Mouse (Mus musculus): Measurements from ENCODE around the gene Rbm20. TPM values are rescaled to one million over a fixed set of nuclear protein-coding genes. Genes with fewer than 3 reads are reported as not detected.

Gene Rbm20
- not detected in 2 replicates for polyA plus RNA-seq (2012; ENCODE audit: insufficient read depth, insufficient read length, low replicate concordance, missing spikeins)

GRCm38 (mm10) chr19:53676718-53677634 is at the start of gene Rbm20:
Rbm20 (plus strand) TSS chr19:53677306.
- Histone ChIP-seq H3K4me1 (ENCODE audit: control insufficient read depth, insufficient read depth, low read length) (peaks cover 19% of the 10 kb centered on the region), H3K27ac (ENCODE audit: insufficient read depth, low read depth, low read length) (peak within 1 kb of the TSS; percentile 25; the same call in 1 of the 2 replicates), H3K4me3 (ENCODE audit: insufficient read depth, low read depth, low read length) (peak within 1 kb of the TSS; percentile 91)
- 1% methylated on average over 82 of the region's 82 CpGs for WGBS
- TF ChIP-seq POLR2A (IDR thresholded peaks at IDR 0.05; ENCODE audit: insufficient read depth, low read depth, low read length) (no peak), CTCF (IDR thresholded peaks at IDR 0.05; ENCODE audit: insufficient read depth, low read depth, low read length) (0 out of 2 replicates have a peak, but pooled peaks have one; percentile 7)

- H3K4me3 ChIP-seq (ENCODE audit: insufficient read depth, low read depth, low read length) = no peak overlapping the region
- H3K27ac ChIP-seq (ENCODE audit: insufficient read depth, low read depth, low read length) = no peak overlapping the region
- 78% methylated on average over 2 of the region's 2 CpGs for WGBS
- TF ChIP-seq POLR2A (IDR thresholded peaks at IDR 0.05; ENCODE audit: insufficient read depth, low read depth, low read length) (no peak), CTCF (IDR thresholded peaks at IDR 0.05; ENCODE audit: insufficient read depth, low read depth, low read length) (no peak)
- no peaks in the 10 kb centered on the region for H3K4me1 ChIP-seq (ENCODE audit: control insufficient read depth, insufficient read depth, low read length)
These were observed 39.1 kb upstream of the Rbm20 start for GRCm38 (mm10) chr19:53638041-53638440.

- TF ChIP-seq CTCF (IDR thresholded peaks at IDR 0.05; ENCODE audit: insufficient read depth, low read depth, low read length) = no peak
- no peak for TF ChIP-seq POLR2A (IDR thresholded peaks at IDR 0.05; ENCODE audit: insufficient read depth, low read depth, low read length)
- H3K27ac ChIP-seq (ENCODE audit: insufficient read depth, low read depth, low read length) = no peak overlapping the region
- no peaks in the 10 kb centered on the region for H3K4me1 ChIP-seq (ENCODE audit: control insufficient read depth, insufficient read depth, low read length)
- WGBS = 87% methylated on average over 8 of the region's 8 CpGs
- no peak overlapping the region for H3K4me3 ChIP-seq (ENCODE audit: insufficient read depth, low read depth, low read length)
These were observed 38.4 kb upstream of the Rbm20 start for GRCm38 (mm10) chr19:53638727-53639126.

- H3K4me3 ChIP-seq (ENCODE audit: insufficient read depth, low read depth, low read length) = no peak overlapping the region
- peaks cover 5% of the 10 kb centered on the region for H3K4me1 ChIP-seq (ENCODE audit: control insufficient read depth, insufficient read depth, low read length)
- no peak for TF ChIP-seq CTCF (IDR thresholded peaks at IDR 0.05; ENCODE audit: insufficient read depth, low read depth, low read length)
- TF ChIP-seq POLR2A (IDR thresholded peaks at IDR 0.05; ENCODE audit: insufficient read depth, low read depth, low read length) = no peak
- H3K27ac ChIP-seq (ENCODE audit: insufficient read depth, low read depth, low read length) = no peak overlapping the region
- 76% methylated on average over 9 of the region's 9 CpGs for WGBS
These were observed 33.0 kb upstream of the Rbm20 start for GRCm38 (mm10) chr19:53644020-53644595.

- Histone ChIP-seq H3K27ac (ENCODE audit: insufficient read depth, low read depth, low read length) (0 out of 2 replicates have a peak overlapping the region, but pooled peaks have one; percentile 4), H3K4me1 (ENCODE audit: control insufficient read depth, insufficient read depth, low read length) (peaks cover 10% of the 10 kb centered on the region), H3K4me3 (ENCODE audit: insufficient read depth, low read depth, low read length) (no peak overlapping the region)
- 75% methylated on average over 9 of the region's 9 CpGs for WGBS
- TF ChIP-seq POLR2A (IDR thresholded peaks at IDR 0.05; ENCODE audit: insufficient read depth, low read depth, low read length) = no peak
- TF ChIP-seq CTCF (IDR thresholded peaks at IDR 0.05; ENCODE audit: insufficient read depth, low read depth, low read length) = no peak
These were observed 29.8 kb upstream of the Rbm20 start for GRCm38 (mm10) chr19:53647301-53647700.

- TF ChIP-seq CTCF (IDR thresholded peaks at IDR 0.05; ENCODE audit: insufficient read depth, low read depth, low read length) = no peak
- TF ChIP-seq POLR2A (IDR thresholded peaks at IDR 0.05; ENCODE audit: insufficient read depth, low read depth, low read length) = no peak
- 27% methylated on average over 5 of the region's 5 CpGs for WGBS
- Histone ChIP-seq H3K4me3 (ENCODE audit: insufficient read depth, low read depth, low read length) (no peak overlapping the region), H3K27ac (ENCODE audit: insufficient read depth, low read depth, low read length) (no peak overlapping the region), H3K4me1 (ENCODE audit: control insufficient read depth, insufficient read depth, low read length) (peaks cover 12% of the 10 kb centered on the region)
These were observed 29.1 kb upstream of the Rbm20 start for GRCm38 (mm10) chr19:53648056-53648455.

- H3K4me3 ChIP-seq (ENCODE audit: insufficient read depth, low read depth, low read length) = no peak overlapping the region
- 24% methylated on average over 10 of the region's 10 CpGs for WGBS
- H3K27ac ChIP-seq (ENCODE audit: insufficient read depth, low read depth, low read length) = no peak overlapping the region
- peaks cover 15% of the 10 kb centered on the region for H3K4me1 ChIP-seq (ENCODE audit: control insufficient read depth, insufficient read depth, low read length)
- TF ChIP-seq CTCF (IDR thresholded peaks at IDR 0.05; ENCODE audit: insufficient read depth, low read depth, low read length) (peak; percentile 37; the same call in 1 of the 2 replicates), POLR2A (IDR thresholded peaks at IDR 0.05; ENCODE audit: insufficient read depth, low read depth, low read length) (no peak)
These were observed 28.3 kb upstream of the Rbm20 start for GRCm38 (mm10) chr19:53648802-53649236.

GRCm38 (mm10) chr19:53649361-53649760 is 27.7 kb upstream of the Rbm20 start:
- H3K4me3 ChIP-seq (ENCODE audit: insufficient read depth, low read depth, low read length) = no peak overlapping the region
- 69% methylated on average over 6 of the region's 6 CpGs for WGBS
- TF ChIP-seq CTCF (IDR thresholded peaks at IDR 0.05; ENCODE audit: insufficient read depth, low read depth, low read length) = no peak
- TF ChIP-seq POLR2A (IDR thresholded peaks at IDR 0.05; ENCODE audit: insufficient read depth, low read depth, low read length) = no peak
- no peak overlapping the region for H3K27ac ChIP-seq (ENCODE audit: insufficient read depth, low read depth, low read length)
- peaks cover 18% of the 10 kb centered on the region for H3K4me1 ChIP-seq (ENCODE audit: control insufficient read depth, insufficient read depth, low read length)

GRCm38 (mm10) chr19:53649802-53650201 is 27.3 kb upstream of the Rbm20 start:
- 62% methylated on average over 5 of the region's 5 CpGs for WGBS
- Histone ChIP-seq H3K4me1 (ENCODE audit: control insufficient read depth, insufficient read depth, low read length) (peaks cover 18% of the 10 kb centered on the region), H3K4me3 (ENCODE audit: insufficient read depth, low read depth, low read length) (no peak overlapping the region), H3K27ac (ENCODE audit: insufficient read depth, low read depth, low read length) (no peak overlapping the region)
- TF ChIP-seq CTCF (IDR thresholded peaks at IDR 0.05; ENCODE audit: insufficient read depth, low read depth, low read length) = no peak
- no peak for TF ChIP-seq POLR2A (IDR thresholded peaks at IDR 0.05; ENCODE audit: insufficient read depth, low read depth, low read length)
